In the genomic region with DNA sequence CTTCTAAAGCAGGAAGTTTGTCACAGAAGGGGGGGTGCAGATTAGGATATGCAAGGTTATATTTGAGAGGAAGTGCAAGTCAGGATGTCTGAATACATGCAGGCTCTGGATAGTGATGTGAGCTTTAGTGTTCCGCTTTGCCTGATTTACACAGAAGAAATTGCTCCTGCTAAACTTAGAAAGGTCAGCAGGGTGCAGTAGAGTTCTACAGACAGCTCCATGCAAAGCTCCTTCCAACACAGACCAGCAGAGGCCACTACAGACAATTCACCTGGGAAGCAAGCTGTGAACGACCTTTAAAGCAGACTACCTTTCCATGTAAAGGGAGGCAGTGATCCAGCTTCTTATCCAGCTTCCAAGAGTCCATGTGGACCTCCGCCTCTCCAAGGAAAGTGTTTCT, we compare ENCODE assay signal across 8 mouse cellular contexts. TPM values are rescaled to one million over a fixed set of nuclear protein-coding genes. Genes with fewer than 3 reads are reported as not detected.
A peak's percentile ranks its signal among the peaks of the same experiment; 100 is the strongest.
DNase-seq lines count a peak whose midpoint lies in the region; ATAC-seq and TF ChIP-seq lines count a peak whose summit lies in the region.

No protein-coding gene starts in this region.

- H3K4me1 ChIP-seq in kidney, postnatal 0 days (replicated peaks; ENCODE audit: insufficient read depth, low read length): no peaks in the 10 kb centered on the region

- H3K27ac ChIP-seq in kidney, postnatal 0 days: no peak overlapping the region

- DNase-seq in 416B (ENCODE audit: low read depth): peak; percentile 59
- peak; percentile 40 for DNase-seq in Muller cell, postnatal 12 days (ENCODE audit: inconsistent ontology term)
- peak; percentile 38 to 62 for DNase-seq in cerebellum, postnatal 25 days
- DNase-seq in heart, adult 8-10 months (ENCODE audit: low spot score): peak; percentile 54
- peak; percentile 75 for DNase-seq in kidney, postnatal 0 days (ENCODE audit: low spot score)
- peak; percentile 15 for DNase-seq in liver
- peak; percentile 66 for DNase-seq in naive thymus-derived CD4-positive, alpha-beta T cell, adult 2 months (ENCODE audit: low read depth)
- DNase-seq in thymus, postnatal 36 days: peak; percentile 27 to 31

- no peak overlapping the region for H3K4me2 ChIP-seq in kidney, postnatal 0 days (ENCODE audit: low read length)

- ATAC-seq in kidney, postnatal 0 days (replicated peaks; ENCODE audit: low FRiP score, low read depth): peak; percentile 63; the same call in 1 of the 2 replicates

- no peak overlapping the region for H3K9ac ChIP-seq in kidney, postnatal 0 days (ENCODE audit: low read depth, low read length)

- no peaks in the 10 kb centered on the region for H3K27me3 ChIP-seq in kidney, postnatal 0 days (ENCODE audit: insufficient read depth, low read length)

- WGBS in kidney, postnatal 0 days: 34% methylated on average over 3 of the region's 3 CpGs

- no peaks in the 10 kb centered on the region for H3K36me3 ChIP-seq in kidney, postnatal 0 days (ENCODE audit: insufficient read depth, low read length)

- peak; percentile 97 for TF ChIP-seq CTCF in kidney, postnatal 0 days (IDR thresholded peaks at IDR 0.05; ENCODE audit: low read depth)

- no peak overlapping the region for H3K4me3 ChIP-seq in kidney, postnatal 0 days (replicated peaks; ENCODE audit: low read depth, low read length)

- no peaks in the 10 kb centered on the region for H3K9me3 ChIP-seq in kidney, postnatal 0 days (replicated peaks; ENCODE audit: low read length)

RNA-seq across cellular contexts. Expression of gene Sytl4, which starts 34.2 kb away (rescaled TPM):
- total RNA-seq in heart, adult 8-10 months (2022): 1 to 10 TPM; 1.2 to 2.8 (median 2.3) TPM
- polyA plus RNA-seq in kidney, postnatal 0 days (2015; fragmentation: Nextera tagmentation; extraction: Ambion mirVana): 2.3 and 2.5 TPM in 2 replicates

RNA-seq across cellular contexts. Expression of gene Srpx2, which starts 39.2 kb away (rescaled TPM):
- 1 to 10 TPM; 2.2 to 5.2 (median 3.0) TPM for total RNA-seq in heart, adult 8-10 months (2022)
- polyA plus RNA-seq in kidney, postnatal 0 days (2015; fragmentation: Nextera tagmentation; extraction: Ambion mirVana): 7.8 and 8.6 TPM in 2 replicates

RNA-seq across cellular contexts. Expression of gene Tspan6, which starts 49.2 kb away (rescaled TPM):
- 1 to 10 TPM; 5.5 to 7.5 (median 6.9) TPM for total RNA-seq in heart, adult 8-10 months (2022)
- polyA plus RNA-seq in kidney, postnatal 0 days (2015; fragmentation: Nextera tagmentation; extraction: Ambion mirVana): 141 and 146 TPM in 2 replicates

Comparison
In these comparisons a context has a peak if more than half of its experiments do, and no peak if none do; other contexts are left out.
1. DNase-seq: peak in every context shown above with its lines; median percentile 75 in kidney, postnatal 0 days; 66 in naive thymus-derived CD4-positive, alpha-beta T cell, adult 2 months; 59 in 416B; 54 in heart, adult 8-10 months; 50 in cerebellum, postnatal 25 days; 40 in Muller cell, postnatal 12 days; 29 in thymus, postnatal 36 days; 15 in liver.